Mouse (Mus musculus): ENCODE data around the gene Hnrnpd.

The Hnrnpd gene

DNA sequence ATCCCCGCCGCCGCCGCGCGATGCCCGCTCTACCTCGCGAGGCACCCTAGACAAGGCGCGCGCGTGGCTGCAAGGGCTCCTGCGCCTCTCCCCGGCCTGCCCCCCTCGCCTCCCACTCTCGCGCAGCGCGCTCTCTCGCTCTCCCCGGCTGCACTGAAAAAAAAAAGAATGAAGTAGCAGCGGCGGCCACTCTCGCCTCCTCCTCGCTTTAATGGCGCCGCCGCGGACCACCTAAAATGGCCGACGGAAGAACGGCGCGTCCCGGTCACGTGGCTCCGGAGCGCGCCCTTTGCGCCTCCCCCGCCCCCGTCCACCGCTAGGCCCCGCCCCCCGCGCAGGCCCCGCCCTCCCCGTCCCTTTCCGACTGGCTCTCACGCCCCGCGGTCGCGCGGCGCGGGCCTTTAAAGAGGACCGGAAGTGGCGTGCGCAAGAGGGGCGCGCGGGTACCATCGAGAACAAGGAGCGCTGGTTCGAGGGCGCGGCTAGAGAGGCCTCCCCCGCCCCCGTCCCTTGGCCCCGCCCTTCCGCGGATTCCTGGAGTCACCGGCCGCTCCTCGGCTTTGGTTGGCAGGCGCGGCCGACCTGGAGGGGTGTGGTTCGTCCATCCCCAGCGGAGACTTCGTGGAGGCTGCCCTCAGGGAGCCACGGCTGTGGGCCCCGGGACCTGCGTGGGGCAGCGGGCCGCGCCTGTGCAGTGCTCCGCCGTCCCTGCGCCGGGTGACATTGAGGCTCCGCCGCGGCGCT, at the start of gene Hnrnpd, which contains the start of gene 4930524J08Rik:
Gene Hnrnpd (minus strand): TSS at position 240 of the 744 bp plus-strand sequence.
Gene 4930524J08Rik (plus strand): TSS at position 363 of the 744 bp plus-strand sequence.
- in situ Hi-C loops (cut with MseI, MboI), result no loop called here

- in situ Hi-C loops (cut with MseI, MboI), result no loop called here
Observed at GRCm38 (mm10) chr5:100024868-100025267, 46.1 kb upstream of the Hnrnpd start.

DNA sequence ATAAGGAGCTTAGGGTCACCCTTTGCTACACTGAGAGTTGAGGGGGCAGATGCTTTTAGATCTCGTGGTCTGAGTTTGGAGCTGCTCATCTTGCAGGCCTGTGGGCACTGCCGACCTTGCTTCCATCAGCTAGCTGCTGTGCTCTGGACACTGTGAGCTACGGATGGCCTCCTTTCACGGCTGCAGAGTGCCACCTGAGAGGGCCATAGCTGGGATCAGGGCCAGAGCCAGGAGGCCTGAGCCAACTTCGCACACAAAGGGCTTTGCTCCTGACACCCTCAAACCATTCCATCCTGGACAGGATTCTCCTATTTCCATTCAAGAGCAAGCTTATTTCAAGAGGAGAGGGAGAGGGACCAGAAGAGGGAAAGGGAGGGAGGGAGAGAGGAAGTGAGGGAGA, 45.7 kb upstream of the Hnrnpd start:
- in situ Hi-C loops (cut with MseI, MboI), result no loop called here

DNA sequence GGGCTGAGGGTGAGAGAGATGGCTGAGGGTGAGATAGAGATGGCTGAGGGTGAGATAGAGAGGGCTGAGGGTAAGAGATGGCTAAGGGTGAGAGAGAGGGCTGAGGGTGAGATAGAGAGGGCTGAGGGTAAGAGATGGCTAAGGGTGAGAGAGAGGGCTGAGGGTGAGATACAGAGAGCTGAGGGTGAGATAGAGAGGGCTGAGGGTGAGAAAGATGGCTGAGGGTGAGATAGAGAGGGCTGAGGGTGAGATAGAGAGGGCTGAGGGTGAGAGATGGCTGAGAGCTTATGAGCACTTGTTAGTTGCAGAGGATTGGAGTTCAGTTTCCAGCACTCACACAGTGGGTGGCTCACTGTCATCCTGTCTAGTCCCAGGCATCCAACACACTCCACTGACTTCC, 41.4 kb upstream of the Hnrnpd start:
- in situ Hi-C loops (cut with MseI, MboI), result no loop called here

DNA sequence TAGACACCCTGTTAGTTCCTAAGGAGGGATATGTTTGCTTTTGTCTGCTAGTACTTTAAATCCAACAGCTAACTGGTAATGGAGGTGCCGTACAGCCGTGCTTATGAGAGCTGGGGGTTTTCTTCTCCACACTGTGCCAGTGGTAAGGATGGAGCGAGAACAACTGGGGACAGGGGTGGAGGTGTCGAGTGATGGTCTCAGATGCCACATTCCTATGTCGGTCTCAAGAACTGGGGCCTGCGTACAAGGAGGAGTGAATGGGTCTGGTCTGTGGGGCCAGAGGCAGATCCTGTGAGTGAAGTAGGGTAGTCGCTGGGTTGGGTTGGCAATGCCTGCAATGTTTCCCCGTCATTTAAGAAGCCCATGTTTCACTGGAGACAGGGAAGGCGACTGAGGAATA, 33.9 kb upstream of the Hnrnpd start:
- in situ Hi-C loops (cut with MseI, MboI), result loop anchor here in 1 of 2 experiments (10.0 kb wide), 1 partner anchor 88 kb away; no protein-coding TSS in a partner anchor

- in situ Hi-C loops (cut with MseI, MboI), result no loop called here
Observed at GRCm38 (mm10) chr5:100008485-100008884, 29.7 kb upstream of the Hnrnpd start.

DNA sequence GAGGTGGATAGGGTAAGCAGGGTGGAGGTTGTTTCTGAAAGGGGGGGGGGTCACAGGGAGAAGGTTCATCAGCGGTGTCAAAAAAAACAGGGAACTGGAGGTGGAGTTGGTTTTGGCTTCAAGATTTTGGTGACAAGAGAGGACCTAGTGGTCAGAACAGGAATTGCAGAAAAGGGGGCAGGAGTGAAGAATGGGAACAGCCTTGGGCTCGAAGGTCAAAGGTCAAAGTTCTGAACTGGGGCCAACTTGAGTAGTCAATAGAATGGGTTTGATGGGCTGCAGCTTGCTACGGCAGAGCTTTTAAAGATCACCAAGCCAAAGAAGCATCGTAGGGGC, 28.3 kb upstream of the Hnrnpd start:
- in situ Hi-C loops (cut with MseI, MboI), result no loop called here

DNA sequence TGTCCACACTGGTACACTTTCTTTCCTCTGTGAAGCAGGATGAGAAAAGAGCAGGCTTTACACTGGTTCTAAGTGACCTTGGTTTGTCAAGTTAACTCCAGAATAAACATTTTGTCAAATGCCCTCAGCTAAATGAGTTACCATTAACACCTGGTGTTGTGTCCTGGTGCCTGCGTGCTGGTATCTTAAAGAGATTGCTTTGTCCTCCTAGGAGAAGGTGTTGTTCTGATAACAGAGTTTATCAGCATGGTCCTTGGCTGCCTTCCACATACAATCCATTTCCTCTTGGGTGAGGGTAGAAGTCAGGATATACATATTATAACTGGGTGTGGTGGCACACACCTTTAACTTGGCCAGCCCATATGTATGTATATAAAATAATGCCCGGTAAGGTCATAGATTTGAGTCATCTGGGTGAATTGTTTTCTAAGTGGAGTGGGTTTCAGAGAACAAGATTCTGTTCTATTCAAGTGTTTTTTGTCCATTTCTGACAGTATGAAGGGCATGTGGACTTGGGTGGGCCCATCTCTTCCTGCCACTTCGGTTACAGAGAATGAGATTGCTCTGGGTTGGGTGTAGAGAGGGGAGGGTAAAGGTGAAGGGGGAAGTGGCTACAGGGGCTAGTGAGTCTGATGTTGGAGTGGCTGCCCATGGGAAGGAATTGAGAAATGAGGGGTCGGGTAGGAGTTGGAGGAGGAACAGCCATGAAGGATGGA, 27.7 kb upstream of the Hnrnpd start:
- in situ Hi-C loops (cut with MseI, MboI), result no loop called here

DNA sequence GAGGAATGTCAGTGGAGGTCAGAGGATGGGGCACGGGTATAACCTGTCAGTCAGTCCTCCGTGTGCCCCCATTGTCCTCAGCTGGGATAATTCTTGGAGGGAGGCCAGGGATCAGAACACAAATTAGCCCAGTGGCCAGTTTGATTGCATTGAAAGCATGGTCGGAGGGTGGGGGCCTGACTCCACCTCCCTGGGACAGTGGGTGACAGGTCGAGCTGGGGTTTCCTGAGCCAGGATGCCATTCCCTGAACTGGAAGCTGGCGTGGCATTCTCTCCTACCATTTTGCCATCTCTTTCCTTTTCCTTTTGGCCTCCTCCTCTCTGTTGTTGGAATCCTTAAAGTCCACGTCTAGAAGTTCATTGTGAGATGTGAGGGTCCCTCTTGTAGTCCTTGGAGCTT, 27.2 kb upstream of the Hnrnpd start:
- in situ Hi-C loops (cut with MseI, MboI), result no loop called here

DNA sequence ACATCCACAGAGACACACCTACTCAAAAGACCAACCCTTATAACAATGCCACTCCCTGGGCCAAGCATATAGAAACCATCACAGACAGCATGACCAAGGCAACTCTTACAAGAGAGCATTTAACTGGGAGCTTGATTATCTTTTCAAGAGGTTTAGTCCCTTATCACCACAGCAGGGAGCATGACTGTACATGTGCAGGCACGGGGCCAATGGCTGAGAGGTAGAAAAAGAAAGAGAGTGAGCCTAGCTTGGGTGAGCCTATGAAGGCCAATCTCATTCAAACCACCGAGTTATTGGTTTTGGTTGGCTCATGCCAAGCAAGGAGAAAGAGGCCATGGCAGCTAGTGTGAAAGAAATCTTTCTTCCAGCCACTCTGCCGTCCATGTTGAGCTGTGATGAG, 26.7 kb upstream of the Hnrnpd start:
- in situ Hi-C loops (cut with MseI, MboI), result no loop called here

- in situ Hi-C loops (cut with MseI, MboI), result no loop called here
Observed at GRCm38 (mm10) chr5:100003895-100004294, 25.2 kb upstream of the Hnrnpd start.

- in situ Hi-C loops (cut with MseI, MboI), result no loop called here
Observed at GRCm38 (mm10) chr5:100000500-100000899, 21.8 kb upstream of the Hnrnpd start.

GRCm38 (mm10) chr5:100000048-100000447, 21.3 kb upstream of the Hnrnpd start:
- in situ Hi-C loops (cut with MseI, MboI), result no loop called here

GRCm38 (mm10) chr5:99994680-99995079, 15.9 kb upstream of the Hnrnpd start:
- in situ Hi-C loops (cut with MseI, MboI), result no loop called here

DNA sequence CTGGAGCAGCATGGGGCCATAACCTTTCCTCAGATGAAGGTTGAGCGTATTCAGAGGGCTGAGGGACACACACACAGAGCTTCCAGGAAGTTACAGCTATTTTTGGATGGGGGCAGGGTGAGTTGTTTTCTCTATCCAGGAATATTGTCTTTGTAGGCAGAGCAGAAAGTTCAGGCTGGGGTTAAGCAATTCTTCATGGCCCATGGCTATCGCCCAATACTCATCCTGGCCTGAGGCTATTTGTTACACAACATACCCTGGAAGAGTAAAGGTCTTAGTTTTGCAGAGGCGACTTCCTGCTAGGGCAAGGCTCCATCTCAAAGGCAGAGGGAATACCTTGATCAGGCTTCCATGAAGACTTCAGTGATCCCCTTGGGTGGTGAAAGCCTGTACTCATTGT, 15.4 kb upstream of the Hnrnpd start:
- in situ Hi-C loops (cut with MseI, MboI), result no loop called here

- in situ Hi-C loops (cut with MseI, MboI), result no loop called here
Observed at GRCm38 (mm10) chr5:99983452-99984061, 4.8 kb upstream of the Hnrnpd start.

GRCm38 (mm10) chr5:99977516-99978301, 1.0 kb downstream of the Hnrnpd start:
- in situ Hi-C loops (cut with MseI, MboI), result no loop called here

- in situ Hi-C loops (cut with MseI, MboI), result no loop called here
Observed at GRCm38 (mm10) chr5:99976334-99976955, 2.3 kb downstream of the Hnrnpd start.

- in situ Hi-C loops (cut with MseI, MboI), result no loop called here
Observed at GRCm38 (mm10) chr5:99975776-99976175, 3.0 kb downstream of the Hnrnpd start.

GRCm38 (mm10) chr5:99975061-99975460, 3.7 kb downstream of the Hnrnpd start:
- in situ Hi-C loops (cut with MseI, MboI), result no loop called here

DNA sequence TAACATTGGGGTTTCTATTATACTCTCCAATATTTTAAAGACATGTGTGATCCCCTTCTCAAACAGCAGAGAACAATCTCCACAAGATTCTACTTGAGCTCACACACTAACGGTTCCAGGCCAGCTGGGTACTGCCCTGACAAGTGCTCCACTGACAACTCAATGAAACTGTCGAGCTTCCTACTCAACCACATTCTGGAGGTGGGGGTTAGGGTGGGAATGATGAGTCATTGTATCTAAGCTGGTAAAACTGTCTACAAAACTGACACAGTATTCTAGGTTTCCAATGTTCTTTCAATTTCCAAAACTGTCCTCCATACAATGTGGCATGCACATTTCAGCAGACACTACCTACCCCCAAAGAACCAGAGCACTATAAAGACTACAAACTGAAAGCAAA, 4.8 kb downstream of the Hnrnpd start:
- in situ Hi-C loops (cut with MseI, MboI), result no loop called here

All from mouse trophoblast stem cell (cell line).